Mouse (Mus musculus): Measurements from ENCODE around the gene Tyrobp.

The Tyrobp gene

DNA sequence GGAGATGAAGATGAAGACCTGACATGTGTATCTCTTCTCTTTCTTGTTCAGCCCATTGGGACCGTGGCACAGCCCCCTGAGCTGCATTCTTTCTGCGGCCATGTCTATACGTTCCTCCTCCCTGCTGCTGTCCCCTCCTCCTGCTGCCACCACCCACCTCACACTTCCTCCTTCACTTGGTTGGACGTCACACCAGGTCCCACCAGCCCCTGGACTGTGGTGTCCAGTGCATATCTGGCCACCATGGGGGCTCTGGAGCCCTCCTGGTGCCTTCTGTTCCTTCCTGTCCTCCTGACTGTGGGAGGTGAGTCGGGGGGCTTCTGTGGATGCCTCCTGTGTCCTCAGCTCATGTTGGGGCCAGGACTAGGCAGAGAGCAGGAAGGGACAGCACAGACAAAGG is at the start of gene Tyrobp:
Tyrobp (plus strand) TSS at position 165 of the 400 bp plus-strand sequence.
- no peak for DNase-seq (ENCODE audit: low spot score)

DNA sequence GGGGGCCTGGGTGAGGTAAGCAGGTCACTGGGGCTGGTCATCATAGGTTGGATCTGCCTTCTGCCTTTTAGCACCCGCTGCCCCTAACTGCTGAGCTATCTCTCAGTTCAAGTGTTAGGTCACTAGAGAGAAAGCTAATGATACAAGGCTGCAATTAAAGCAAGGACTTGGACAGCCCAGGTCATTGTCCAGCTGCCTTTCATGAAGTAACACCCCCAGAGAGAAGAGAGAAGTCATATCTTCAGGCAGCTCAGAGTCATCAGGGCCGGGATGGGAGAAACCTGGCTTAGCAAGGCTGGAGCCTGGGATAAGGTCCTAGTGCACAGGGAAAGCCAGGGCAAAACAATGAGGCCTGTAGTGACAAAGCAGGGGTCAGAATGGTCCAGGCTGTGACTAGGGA is 46.1 kb upstream of the Tyrobp start:
- DNase-seq (ENCODE audit: low spot score): no peak

DNA sequence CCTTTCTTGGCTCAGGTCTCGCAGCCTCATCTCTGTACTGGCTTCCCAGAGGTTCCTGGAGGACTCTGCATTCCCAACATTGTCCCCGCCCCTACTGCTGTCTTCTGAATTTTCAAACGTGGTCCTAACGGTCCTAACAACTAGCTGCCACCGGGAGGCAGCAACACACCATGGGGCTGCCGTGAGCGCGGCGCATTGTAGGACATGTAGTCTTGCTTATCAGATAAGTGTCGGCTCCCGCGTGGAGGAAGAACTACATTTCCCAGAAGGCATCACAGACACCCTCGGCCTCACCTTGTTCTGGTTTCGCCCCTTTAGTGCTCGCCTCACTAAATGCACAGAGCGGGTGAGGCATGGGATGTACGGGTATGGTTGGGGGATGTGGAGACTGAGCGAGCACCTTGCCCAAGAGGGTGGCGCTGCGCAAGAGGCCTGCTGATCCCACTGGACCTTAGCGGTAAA is 40.0 kb upstream of the Tyrobp start:
- peak; percentile 99 for DNase-seq (ENCODE audit: low spot score)

DNA sequence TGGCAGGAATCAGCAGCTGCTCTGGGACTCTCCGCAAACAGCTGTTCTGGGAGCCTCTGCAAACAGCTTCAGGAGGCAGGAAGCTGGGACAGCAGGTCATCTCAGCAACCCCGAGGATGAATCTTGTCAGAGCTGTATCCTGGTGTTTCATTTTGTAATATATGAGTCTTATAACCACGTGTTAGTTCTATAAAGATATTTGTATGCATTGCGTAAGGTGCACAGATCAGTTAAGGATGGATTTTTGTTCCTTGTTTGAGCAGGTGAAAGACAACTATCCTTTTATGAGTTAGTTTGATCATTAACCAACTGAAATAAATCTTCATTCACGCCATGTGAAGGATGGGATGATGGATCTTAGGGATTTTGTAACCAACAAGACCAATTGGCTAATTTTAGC is 33.5 kb upstream of the Tyrobp start:
- no peak for DNase-seq (ENCODE audit: low spot score)

DNA sequence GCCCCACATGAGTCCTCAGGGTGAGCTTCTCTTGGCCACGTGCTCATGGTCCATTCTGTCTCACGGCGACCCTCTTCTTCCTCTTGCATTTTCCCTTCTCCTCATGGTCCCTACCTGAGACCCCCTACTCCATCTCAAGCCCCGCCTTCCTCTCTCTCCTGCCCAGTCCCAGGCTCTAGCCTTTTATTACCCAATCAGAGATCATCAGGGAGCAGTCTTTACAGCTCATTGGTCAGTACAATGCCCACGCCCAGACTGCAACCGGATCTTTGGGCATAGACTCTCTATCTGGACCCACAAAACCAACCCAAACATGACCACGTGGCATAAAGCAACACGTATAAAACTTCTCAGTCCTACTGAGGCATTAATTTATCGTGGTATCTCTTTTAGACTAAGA is 29.5 kb upstream of the Tyrobp start:
- no peak for DNase-seq (ENCODE audit: low spot score)

DNA sequence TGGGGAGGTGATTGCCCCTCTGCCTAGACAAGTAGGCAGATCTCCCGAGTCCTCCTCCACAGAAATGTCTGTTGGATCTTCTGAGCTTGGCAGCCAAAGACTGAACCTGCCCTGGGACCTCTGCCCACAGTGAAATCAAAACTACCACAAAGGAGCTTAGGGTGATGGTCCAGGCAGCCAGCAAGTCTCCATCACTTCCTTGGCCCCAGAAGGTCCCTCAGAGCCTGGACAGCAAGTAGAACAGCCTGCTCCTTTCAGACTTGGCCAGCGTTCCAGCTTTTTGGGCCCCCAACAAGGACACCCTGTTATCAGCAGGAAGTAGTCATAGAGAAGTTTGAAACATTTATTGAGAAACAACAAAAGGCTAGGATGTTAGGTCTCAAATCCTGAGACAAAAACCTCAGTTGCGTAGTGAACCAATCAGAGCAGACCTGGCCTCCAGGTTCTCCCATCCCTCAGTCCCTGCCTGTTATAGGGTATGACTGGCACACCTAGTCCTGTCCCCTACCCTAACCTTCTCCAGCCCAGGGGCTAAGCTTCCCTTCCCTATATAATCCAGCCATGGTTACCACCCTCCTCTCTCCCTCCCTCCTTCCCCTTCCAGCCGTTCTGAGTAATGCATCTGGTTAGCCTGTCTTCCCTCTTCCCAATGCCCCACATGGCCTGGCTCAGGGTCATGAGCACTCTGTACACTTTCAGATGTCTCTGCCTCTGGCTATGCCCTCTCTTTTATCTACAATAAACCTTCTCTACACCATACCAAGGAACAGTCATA is 20.6 kb upstream of the Tyrobp start:
- DNase-seq (ENCODE audit: low spot score): no peak

DNA sequence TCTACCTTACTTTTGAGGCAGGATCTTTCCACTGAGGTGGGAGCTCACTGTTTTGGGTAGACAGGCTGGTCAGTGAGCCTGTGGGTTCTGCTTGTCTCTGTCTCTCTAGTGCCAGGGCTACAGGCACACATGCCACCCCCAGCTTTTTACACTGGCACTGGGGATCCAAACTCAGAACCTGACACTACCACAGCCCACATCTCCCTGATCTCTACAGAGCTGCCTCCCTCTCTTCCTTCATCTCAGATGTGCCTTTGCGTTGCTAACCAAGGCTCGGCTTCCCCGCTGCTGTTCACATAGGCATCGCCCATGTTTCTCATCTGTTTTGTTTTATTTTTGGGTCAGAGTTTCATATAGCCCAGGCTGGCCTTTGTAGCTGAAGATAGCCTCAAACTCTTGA is 19.9 kb upstream of the Tyrobp start:
- DNase-seq (ENCODE audit: low spot score): no peak

DNA sequence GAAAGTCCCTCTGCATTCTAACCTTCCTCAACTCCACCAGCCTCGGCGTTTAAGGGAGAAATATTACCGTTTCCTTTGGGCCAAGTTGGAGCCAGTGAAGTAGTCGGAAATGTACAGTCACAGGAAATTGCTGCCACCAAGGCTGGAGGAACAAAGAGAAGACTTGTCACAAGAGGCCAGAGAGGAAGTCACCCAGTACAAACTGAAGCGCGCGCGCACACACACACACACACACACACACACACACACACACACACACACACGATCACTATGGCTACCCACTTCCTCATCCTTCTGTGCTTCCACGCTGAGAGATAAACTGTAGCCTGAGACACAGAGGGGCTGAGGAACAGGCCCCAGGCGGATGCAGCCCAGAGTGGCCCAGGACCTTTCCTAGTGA is 19.2 kb upstream of the Tyrobp start:
- DNase-seq (ENCODE audit: low spot score): peak; percentile 41

DNA sequence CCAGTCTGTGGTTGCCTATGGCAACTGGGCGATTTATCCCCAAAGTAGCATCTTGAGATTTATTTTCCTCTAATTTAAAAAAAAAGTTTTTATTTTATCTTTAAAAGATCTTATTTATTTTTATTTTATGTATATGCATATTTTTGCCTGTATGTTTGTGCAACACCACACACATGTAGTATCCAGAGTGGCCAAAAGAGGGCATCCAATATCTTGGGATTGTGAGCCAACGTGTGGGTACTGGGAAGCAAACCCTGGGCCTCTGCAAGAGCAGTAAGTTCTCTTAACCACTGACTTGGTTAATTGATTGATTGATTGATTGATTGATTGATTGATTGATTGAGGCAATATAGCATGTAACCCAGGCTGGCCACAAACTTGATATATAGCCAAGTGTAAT is 18.7 kb upstream of the Tyrobp start:
- peak; percentile 28 for DNase-seq (ENCODE audit: low spot score)

DNA sequence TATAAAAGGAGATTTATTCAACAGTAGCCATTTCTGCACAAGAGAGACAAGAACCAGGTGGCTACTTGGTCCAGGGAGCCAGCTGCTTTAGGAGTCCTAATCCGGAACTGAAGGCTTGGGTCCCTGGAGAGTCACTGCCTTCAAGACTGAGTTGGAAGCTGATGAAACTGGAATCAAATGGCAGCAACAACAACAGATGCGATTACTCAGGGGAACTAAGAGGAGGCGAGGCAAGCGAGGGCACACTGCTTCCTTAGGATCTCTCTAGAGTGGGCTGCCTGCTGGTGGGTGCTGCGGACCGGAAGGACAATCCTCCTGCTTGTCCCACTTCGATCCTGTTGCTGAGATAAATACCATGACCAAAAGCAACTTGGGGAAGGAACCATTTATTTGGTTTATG is 13.9 kb upstream of the Tyrobp start:
- peak; percentile 11 for DNase-seq (ENCODE audit: low spot score)

DNA sequence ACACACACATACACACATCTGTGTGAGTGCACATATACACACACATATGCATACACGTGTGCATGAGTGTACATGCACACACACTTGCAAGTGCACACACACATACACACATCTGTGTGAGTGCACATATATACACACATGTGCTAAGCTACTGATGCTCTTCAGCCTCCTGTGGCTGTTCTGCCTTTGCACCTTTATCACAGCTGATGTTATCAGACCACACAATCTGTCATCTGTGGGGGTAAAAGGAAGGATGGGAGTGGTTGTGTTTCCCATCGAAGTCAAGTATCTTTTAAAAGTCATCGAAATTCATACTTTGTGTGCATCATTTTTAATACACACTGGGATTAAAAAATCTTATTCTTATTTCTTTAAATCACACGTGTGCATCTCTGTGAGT is 11.2 kb upstream of the Tyrobp start:
- no peak for DNase-seq (ENCODE audit: low spot score)

DNA sequence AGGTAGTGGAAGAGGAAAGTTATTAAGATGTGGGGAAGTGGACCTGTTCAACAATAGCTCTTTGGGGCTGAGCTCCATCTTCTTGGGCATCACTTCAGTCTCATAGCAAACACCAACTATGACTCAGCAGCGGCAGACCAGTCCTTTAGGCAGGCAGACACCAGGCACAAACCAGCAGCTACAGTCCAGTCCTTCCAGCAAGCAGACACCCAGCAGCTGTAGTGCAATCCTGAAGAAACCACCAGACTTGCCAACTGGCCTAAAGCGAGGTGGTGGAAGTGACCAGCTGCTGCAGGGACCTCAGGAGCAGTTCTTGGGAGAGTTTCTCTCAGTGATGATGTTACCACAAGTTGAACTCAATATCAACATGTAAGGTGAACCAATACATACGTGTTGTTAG is 4.9 kb upstream of the Tyrobp start:
- no peak for DNase-seq (ENCODE audit: low spot score)

DNA sequence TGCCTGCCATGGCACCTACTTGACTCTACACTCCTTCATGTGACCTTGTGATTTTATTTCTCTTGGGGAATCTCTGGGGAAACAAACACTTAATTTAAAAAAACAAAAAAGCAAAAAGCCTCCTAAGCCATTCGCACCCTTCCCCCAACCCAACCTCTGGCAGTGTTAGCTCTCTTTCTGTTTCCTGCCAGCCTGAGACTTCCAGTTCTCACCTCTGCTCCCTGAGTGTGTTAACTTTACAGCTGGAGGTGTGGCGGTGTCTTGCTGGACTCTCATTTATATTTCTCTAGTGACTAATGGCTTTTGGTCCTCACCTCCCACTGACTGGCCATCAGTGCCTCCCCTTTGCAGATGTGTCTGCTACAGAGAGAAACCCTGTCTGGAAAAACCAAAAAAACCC is 3.8 kb upstream of the Tyrobp start:
- no peak for DNase-seq (ENCODE audit: low spot score)

DNA sequence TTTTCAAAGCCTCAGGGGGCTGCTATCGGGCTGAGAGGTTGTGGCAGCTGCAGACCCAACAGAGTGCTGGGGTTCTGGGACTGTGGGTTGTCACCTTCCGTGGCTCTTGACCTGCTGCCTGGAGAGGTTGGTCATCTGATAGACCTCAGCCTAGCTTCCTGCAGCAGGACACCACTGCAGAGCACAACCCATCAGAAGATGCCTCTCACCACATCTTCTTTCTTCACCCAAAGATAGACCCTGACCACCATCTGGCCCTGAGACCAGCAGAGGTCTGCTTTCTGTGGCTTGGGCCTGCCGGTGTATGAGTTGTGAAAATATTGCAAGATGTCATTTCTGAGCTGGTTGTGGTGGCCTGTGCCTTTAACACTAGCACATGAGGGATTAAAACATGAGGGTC is 2.5 kb upstream of the Tyrobp start:
- DNase-seq (ENCODE audit: low spot score): no peak

DNA sequence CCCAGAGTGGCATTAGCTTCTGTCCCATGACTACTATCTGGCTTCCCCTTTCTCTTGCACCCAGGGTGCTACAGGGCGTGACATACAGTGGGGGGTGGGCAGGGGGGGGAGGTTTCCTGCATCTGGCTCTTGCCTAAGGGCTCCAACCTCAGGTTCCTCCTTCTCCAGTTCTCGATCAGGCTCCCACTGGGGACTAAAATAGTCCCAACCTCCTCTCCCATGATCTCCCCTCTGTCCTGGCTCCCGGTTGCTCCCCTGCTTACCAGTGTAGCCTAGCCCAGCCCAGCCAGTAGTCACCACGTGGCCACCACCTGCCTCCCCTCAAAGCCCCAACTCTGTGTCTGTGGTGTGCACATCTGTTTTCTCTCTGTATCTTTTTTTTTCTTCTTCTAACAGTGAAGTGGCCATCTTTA is 819 bp upstream of the Tyrobp start:
- no peak for DNase-seq (ENCODE audit: low spot score)

DNA sequence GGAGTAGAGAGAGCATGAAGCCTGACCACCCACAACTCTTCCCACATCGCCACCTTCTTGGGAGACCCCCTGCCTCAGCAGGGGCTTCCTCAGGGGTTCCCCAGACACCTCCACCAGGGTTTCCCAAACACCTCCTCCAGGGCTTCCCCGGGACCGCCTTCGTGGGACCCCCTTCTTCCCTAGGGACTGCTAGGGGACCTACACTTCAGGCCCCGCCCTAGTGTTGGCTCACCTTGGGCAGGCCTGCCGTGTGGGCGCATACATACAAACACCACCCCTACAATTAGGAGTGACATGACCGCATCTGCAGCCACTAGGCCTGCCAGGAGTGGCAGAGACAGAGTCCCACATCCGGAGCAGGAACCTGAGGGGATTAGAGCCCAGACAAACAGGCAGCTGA is 4.3 kb downstream of the Tyrobp start:
- no peak for DNase-seq (ENCODE audit: low spot score)

DNA sequence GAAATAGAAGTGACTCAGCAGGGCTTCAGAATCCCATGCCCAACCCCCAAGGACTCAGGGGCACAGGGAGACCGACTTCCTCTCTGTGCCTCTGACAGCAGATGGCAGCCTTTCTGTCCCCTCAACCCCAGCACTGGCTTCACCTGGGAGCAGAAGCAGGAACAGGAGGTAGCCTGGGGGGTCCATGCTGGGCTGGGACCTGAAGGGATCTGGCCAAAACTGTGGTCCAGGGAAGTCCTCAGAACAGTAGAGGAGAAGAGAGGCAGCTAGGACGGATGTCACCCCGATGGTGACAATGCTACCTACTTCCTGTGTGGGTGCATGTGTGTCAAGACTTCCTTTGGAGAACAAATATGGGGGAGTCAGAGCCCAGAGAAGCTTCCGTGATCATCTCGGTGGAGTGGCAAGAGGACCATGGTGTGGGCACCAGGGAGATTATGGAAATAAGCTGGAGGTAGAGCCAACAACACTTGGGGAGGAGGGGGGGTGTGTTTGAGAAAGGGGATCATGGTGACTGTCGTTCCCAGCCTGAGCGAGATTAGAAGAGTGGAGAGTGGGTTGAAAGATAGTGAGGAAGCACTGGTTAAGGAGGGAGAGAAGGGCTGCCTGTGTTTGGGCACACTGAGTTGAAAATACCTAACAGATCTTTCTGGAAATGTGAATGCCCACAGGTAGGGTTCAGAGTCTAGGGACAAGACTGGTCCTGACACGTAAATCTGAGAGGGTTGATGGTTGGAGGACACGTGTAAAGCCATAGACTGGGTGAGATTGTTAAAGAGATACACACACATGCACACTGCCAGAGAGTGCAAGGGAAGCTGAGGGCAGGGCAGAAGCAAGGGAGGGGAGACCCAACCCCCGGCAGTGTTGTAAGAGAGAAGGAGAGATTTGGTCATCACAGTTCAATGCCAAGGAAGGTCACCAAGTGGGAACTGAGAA is 6.3 kb downstream of the Tyrobp start, which contains the start of gene Hcst:
Hcst (minus strand) TSS at position 294 of the 939 bp plus-strand sequence.
- no peak for DNase-seq (ENCODE audit: low spot score)

DNA sequence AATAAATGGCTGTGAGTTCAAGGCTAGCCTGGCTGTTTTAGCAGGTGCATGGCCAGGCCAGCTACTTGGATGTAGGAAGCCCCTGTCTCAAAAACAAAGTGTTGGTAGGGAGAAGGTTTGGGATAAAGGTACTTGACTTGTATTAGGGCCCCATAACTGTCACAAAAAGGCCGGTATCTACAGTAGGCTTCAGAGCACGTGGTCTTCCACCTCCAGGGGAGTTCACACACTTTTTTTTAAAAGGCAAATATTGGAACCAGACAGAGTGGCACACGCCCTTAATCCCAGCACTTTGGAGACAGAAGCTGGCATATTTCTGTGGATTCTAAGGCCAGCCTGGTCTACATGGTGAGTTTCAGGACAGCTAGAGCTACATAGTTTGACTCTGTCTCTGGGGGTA is 7.1 kb downstream of the Tyrobp start:
- no peak for DNase-seq (ENCODE audit: low spot score)

DNA sequence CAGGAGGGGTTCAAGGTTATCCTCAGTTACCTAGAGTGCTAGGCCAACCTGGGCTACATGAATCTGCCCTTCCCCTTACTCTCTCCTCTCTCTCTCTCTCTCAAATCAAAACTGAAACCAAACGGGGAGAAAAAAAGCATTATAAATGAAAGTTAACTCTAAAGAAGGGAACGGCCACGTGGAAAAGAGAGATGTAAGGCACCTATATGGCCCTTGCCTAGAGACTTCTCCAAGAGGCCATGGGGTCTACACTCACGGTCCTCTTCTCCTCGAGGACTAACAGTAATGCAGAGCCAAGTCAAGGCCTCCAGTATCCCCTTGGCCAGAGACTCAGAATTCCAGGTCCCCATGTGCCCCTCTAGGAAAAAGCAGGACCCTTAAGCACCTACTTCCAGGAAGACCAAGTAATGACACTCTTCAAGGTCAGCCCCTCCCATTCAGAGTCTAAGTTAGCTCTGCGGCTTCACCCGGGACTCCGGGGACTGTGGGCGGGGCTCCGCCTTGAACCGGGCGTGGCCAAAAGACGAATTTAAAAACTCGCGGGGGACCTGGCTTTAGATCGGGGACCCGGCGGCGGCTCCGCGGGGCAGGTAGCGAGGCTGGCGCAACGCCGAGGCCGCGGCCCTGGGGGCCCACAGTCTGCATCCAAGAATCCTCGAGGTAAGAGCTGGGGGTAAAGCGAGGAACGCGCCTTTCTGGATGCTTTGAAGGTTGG is 7.8 kb downstream of the Tyrobp start, which contains the start of gene Nfkbid:
Nfkbid (plus strand) TSS at position 558 of the 715 bp plus-strand sequence.
- DNase-seq (ENCODE audit: low spot score): peak; percentile 29

DNA sequence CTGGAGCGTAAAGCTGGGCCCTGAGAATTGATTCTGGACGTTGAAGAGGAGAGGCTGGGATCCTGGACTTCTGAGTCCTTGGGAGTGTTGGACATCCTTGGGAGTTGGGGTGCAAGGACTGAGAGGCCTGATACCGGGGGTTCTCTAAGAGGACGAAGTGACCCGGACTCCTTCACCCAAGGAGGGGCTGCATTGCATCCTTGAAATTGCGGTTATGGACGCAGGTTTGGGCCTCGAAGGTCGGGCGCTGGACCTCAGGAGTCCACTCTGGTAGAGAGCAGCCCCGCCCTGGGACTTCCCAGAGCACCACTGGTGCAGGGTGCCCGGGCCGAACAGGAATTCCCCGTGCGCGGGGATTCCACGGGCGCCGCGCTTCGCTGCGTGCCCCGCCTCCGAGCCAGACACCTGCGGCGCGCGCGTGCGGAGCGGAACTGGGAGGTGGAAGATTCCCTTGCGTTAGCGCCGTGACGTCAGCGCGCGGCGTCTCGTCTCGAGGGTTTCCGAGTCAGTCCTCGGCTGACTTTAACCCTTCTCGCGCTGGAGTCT is 8.4 kb downstream of the Tyrobp start:
- DNase-seq (ENCODE audit: low spot score): peak; percentile 96

DNA sequence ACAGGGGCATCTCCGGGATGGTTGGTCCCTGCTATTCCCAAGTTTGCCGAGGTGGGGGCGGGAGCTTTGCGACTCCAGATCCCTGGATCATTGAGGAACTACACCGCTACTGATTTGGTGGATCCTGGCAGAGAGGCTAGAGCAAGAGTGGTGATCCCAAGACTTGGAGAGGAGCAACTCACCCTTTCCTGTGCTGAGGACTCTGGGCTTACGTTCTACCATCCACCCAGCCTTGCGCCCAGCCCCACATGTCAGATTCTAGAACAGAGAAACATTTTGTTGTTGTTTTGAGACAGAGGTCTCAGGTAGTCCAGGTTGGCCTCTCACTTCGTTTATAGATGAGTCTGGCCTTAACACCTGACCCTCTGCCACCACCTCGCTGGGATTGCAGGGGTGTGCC is 9.0 kb downstream of the Tyrobp start:
- no peak for DNase-seq (ENCODE audit: low spot score)

DNA sequence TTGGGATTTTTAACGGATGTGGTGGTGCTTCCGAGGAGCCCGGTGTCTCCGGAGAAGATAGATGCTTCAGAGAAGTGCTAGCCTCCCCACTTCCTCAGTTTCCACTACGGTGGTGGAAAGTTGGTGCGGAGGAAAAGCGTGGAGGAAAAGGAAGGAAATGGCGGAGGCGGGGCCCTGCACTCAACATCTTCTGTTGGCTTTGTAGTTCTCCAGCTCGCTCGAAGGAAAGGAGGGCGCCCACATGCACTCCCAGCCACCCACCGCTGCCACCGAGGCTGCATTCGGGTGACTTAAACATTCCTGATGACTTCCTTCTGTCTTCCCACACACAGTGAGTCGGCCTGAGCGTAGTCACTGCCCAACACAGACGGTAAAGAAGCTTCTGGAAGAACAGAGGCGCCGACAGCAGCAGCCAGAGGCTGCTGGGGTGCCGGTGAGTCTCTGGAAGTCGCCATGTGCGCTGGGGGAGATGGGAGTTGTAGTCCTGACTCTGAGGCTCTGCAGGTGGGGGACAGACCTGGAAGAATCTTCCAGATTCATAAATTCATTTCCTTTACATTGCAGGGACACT is 9.6 kb downstream of the Tyrobp start:
- DNase-seq (ENCODE audit: low spot score): no peak
